Mouse (Mus musculus): ENCODE results near the gene Osbpl2. TPM values are rescaled to one million over a fixed set of nuclear protein-coding genes. Genes with fewer than 3 reads are reported as not detected.

Gene Osbpl2
- polyA plus RNA-seq, 1 experiment = 48.2 TPM

DNA sequence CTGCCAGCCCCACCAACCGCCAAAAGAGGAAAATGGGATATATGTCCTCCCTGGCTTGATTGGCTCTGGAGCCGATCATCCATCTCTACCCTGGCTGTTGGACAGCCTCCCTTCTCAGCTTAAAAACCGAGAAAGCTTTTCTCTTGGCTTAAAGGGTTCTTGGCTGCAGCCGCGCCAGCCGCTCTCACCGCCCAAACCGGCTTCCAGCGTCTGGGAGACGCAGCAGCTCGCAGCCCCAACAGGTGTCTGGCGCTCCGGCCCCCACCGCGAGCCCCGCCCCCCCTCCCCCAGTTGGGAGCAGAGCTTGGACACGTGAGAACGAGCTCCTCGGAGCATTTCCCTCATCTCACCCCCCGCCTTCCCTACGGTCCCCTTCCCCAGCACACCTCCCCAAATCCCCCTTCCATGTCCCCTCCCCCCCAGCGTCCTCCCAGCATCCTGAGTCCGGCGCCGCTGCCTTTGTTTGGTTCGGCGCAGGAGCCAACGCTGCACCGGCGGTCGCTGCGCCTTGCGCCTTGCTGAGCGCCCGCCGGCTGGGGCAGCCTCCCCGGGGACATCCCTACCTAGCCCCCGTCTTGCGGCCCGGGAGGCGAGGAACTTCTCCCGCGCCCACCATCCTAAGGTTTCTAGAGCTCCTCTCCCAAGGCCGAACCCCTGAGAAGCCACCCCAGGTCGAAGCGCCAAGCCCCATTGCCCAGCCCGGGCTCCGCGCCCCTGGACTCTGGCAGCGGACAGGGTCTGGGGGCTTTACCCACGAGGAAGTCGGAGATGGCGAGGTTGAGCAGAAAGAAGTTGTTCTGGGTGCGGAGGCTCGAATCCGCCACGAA, 15.7 kb upstream of the Osbpl2 start:
- Histone ChIP-seq H3K4me3 (ENCODE audit: insufficient read depth, low read length) (peak overlapping the region; percentile 74), H3K27ac (ENCODE audit: insufficient read depth, low read length) (peak overlapping the region; percentile 44), H3K4me1 (ENCODE audit: control insufficient read depth, insufficient read depth, low read length) (0 out of 2 replicates have a peak, but pooled peaks cover 2% of the 10 kb centered on the region)
- TF ChIP-seq POLR2A (IDR thresholded peaks at IDR 0.05; ENCODE audit: extremely low read depth, insufficient read depth, low read length) = no peak
- no peak for TF ChIP-seq CTCF (IDR thresholded peaks at IDR 0.05; ENCODE audit: extremely low read depth, insufficient read depth, low read length)

DNA sequence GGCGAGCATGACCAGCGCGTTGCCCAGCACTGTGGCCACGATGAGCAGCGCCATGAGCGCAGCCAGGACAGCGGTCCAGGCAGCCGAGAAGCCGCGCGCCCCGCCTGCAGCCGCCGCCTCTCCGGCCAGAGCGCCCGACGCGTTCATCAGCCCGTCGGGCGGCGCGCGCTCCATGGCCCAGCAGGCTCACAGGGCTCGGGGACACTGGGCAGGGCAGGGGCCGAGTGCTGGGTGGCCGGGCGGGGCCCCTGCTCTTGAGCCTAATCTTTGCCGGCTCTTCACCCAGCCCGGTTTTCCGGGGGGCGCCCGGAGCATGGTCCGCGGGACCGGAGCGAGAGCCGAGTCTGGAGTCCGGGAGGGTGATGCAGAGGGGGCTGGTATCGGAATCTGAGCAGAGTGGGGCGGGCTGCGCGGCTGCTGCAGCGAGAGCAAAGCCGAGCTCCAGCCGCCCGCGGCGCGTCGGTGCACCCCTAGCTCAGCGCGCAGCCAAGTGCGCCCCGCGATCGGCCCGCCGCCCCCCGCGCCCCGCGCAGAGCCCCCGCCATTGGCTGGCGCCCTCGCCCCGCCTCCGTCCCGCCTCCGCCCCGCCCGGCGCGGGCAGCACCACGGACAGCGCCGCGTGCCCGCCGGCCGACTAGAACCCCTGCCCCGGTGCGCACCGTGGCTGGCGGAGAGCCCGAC, 15.0 kb upstream of the Osbpl2 start, which contains the start of gene Hrh3:
Gene Hrh3 (minus strand): TSS at position 511 of the 681 bp plus-strand sequence.
- H3K27ac ChIP-seq (ENCODE audit: insufficient read depth, low read length) = peak within 1 kb of the TSS; percentile 79
- peak within 1 kb of the TSS; percentile 74 for H3K4me3 ChIP-seq (ENCODE audit: insufficient read depth, low read length)
- no peaks in the 10 kb centered on the region; the same call in 1 of the 2 replicates for H3K4me1 ChIP-seq (ENCODE audit: control insufficient read depth, insufficient read depth, low read length)
- TF ChIP-seq POLR2A (IDR thresholded peaks at IDR 0.05; ENCODE audit: extremely low read depth, insufficient read depth, low read length) (peak; percentile 34; the same call in 1 of the 2 replicates), CTCF (IDR thresholded peaks at IDR 0.05; ENCODE audit: extremely low read depth, insufficient read depth, low read length) (no peak)

DNA sequence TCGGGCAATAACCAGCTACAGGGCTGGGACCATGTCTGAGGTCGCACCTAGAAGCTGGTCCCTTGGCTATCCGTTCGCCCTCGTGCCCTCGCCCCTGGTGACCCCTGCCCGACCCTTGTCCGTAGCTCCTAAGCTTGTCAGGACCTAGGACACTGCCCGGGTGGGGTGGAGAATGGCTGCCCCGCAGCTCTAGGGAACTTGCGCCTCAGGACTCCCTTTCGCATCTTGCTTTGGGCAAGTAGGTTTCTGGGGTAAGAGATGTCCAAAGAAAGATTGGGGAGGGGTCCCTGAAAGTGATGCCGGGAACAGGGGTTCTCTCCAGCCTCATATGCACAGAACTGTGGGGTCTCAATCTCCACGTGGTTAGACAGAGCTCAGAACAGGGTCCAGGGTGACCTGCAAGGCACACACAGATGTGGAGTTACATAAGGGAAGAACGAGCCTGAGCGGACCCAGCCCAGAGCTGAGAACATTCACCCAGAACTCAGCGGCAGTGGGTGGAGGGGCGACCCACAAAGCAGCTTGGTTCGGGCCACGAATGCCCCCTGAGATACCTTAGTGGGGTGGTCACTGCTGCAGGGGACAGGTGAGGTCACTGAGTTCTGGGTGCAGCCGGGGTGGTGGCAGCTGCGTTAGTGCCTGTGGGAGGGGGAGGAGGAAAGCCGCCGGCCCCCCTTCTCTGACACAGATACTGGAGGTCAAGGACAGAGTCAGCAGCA, 14.3 kb upstream of the Osbpl2 start:
- peak overlapping the region; percentile 79 for H3K27ac ChIP-seq (ENCODE audit: insufficient read depth, low read length)
- no peaks in the 10 kb centered on the region; the same call in 1 of the 2 replicates for H3K4me1 ChIP-seq (ENCODE audit: control insufficient read depth, insufficient read depth, low read length)
- TF ChIP-seq CTCF (IDR thresholded peaks at IDR 0.05; ENCODE audit: extremely low read depth, insufficient read depth, low read length) = no peak
- no peak for TF ChIP-seq POLR2A (IDR thresholded peaks at IDR 0.05; ENCODE audit: extremely low read depth, insufficient read depth, low read length)
- H3K4me3 ChIP-seq (ENCODE audit: insufficient read depth, low read length) = peak overlapping the region; percentile 74

DNA sequence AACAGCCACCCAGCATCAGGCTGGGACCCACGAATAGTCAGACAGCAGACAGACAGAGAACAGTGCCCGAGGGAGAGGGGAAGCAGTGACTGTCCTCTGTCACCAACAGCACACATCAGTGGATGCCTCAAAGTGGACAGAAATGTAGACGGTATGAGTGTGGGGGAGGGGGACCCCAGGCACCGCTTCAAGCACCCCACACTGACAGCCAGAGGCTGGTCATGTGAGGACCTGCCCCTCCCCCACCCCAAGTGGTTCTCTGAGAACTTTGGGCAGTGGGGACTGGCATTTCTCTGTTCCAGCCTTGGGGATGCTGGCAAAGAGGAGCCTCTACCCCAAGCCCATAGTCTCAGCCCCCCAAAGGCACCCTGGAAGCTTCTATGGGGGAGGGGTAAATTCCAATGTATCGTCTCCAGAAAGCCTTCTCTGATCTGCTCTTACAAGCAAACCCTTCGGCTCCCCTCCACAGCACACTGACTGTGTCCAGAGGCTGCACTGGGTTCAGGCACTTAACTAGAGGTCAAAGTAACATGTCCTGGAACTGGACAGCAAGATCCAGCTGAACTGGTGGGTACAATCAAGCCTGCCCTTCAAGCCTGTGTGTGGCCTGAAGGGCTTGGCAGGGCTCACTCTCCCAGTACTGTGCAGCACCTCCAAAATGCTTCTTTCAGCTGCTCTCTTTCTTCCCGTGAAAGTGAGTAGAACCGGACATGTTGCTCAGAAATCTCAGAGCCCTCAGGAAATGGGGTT, 13.5 kb upstream of the Osbpl2 start:
- no peak overlapping the region for H3K27ac ChIP-seq (ENCODE audit: insufficient read depth, low read length)
- no peak overlapping the region; the same call in 1 of the 2 replicates for H3K4me3 ChIP-seq (ENCODE audit: insufficient read depth, low read length)
- no peaks in the 10 kb centered on the region; the same call in 1 of the 2 replicates for H3K4me1 ChIP-seq (ENCODE audit: control insufficient read depth, insufficient read depth, low read length)

DNA sequence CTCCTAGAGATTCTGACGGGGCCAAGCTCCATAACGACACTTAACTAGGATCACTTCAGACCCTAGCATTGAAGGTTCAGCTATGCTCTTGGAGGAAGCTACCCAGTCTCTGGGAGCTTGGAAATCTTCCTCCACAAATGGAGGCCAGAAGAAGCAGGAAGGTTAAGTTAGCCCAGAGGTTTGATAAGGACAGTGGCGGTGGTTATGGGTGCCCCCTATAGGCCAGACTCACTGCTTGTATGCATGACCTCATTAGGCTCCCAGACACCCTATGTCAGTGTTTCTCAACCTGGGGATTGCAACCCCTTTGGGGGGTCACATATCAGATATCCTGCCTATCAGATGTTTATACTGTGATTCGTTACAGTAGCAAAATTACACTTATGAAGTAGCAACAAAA, 12.0 kb upstream of the Osbpl2 start:
- no peak overlapping the region for H3K27ac ChIP-seq (ENCODE audit: insufficient read depth, low read length)
- H3K4me3 ChIP-seq (ENCODE audit: insufficient read depth, low read length) = no peak overlapping the region
- H3K4me1 ChIP-seq (ENCODE audit: control insufficient read depth, insufficient read depth, low read length) = no peaks in the 10 kb centered on the region; the same call in 1 of the 2 replicates
- TF ChIP-seq POLR2A (IDR thresholded peaks at IDR 0.05; ENCODE audit: extremely low read depth, insufficient read depth, low read length) (no peak), CTCF (IDR thresholded peaks at IDR 0.05; ENCODE audit: extremely low read depth, insufficient read depth, low read length) (0 out of 2 replicates have a peak, but pooled peaks have one; percentile 14)

More for the DNA sequence above, 13.5 kb upstream of the Osbpl2 start:
- TF ChIP-seq POLR2A (IDR thresholded peaks at IDR 0.05; ENCODE audit: extremely low read depth, insufficient read depth, low read length) (0 out of 2 replicates have a peak, but pooled peaks have one; percentile 7), CTCF (IDR thresholded peaks at IDR 0.05; ENCODE audit: extremely low read depth, insufficient read depth, low read length) (no peak)

DNA sequence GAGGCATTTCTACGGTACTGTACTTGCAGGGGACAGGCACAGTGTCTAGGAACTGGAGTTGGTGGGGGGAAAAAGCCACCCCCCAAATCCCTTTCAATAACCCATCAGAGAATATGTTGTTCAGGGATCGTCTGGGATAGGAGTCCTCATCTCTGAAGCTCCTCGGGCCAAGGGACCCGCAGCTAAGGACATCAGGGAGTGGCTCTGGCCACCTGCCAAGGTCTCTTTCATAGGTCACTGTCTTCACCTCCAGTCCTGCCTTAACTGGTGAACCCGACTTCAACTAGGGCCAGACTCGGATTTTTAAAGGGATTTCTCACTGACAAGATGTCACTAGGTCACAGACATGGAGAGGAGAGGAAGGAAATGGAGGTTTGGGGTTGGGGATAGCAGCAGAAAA, 10.8 kb upstream of the Osbpl2 start:
- no peaks in the 10 kb centered on the region; the same call in 1 of the 2 replicates for H3K4me1 ChIP-seq (ENCODE audit: control insufficient read depth, insufficient read depth, low read length)
- TF ChIP-seq POLR2A (IDR thresholded peaks at IDR 0.05; ENCODE audit: extremely low read depth, insufficient read depth, low read length) (no peak), CTCF (IDR thresholded peaks at IDR 0.05; ENCODE audit: extremely low read depth, insufficient read depth, low read length) (no peak)
- no peak overlapping the region for H3K4me3 ChIP-seq (ENCODE audit: insufficient read depth, low read length)
- H3K27ac ChIP-seq (ENCODE audit: insufficient read depth, low read length) = no peak overlapping the region

DNA sequence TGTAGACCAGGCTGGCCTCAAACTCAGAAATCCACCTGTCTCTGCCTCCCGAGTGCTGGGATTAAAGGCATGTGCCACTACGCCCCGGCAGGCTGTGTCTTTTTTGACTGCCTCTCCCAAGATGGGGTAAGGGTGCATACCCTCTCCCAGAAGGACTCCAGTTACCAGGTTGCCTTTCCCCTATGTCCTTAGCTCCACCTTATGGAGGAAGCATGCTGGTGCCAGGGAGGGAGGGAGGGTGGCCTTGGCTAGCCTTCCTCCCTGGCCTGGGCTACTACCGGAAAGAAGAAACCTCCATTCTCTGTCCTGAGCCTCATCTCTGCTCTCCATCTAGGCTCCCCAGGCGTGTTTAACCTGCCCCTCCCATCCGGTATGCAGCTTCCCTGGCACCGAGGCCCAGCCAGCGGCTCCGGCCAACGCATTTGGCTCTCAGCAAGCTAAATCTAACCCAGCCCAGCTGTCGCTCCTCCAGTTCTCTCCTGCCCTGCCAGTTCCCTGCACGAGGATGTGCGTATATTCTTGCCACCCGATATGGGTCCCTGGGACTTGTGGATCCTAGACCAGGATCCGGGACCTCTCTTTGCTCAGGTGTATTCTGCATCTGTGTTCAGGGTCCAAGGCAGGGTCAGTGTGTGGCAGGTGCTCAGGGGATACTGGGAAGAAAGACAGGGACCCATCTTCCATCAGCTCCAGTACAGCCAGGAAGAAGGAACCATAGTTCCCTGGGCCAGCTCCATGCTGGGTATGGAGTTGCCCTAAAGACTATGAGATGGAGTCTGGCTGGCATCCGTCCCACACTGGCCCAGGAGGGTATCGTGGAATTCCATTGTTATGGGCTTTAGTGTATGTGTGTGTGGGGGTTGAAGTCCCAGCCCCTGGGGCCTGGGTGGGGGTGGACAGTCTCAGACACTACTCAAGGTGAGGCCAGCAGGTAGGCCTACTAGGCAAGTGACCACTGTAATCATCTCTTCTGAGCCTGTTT, 4.9 kb upstream of the Osbpl2 start:
- TF ChIP-seq CTCF (IDR thresholded peaks at IDR 0.05; ENCODE audit: extremely low read depth, insufficient read depth, low read length) (0 out of 2 replicates have a peak, but pooled peaks have one; percentile 9), POLR2A (IDR thresholded peaks at IDR 0.05; ENCODE audit: extremely low read depth, insufficient read depth, low read length) (no peak)
- no peak overlapping the region for H3K27ac ChIP-seq (ENCODE audit: insufficient read depth, low read length)
- H3K4me3 ChIP-seq (ENCODE audit: insufficient read depth, low read length) = no peak overlapping the region
- H3K4me1 ChIP-seq (ENCODE audit: control insufficient read depth, insufficient read depth, low read length) = peaks cover 15% of the 10 kb centered on the region

DNA sequence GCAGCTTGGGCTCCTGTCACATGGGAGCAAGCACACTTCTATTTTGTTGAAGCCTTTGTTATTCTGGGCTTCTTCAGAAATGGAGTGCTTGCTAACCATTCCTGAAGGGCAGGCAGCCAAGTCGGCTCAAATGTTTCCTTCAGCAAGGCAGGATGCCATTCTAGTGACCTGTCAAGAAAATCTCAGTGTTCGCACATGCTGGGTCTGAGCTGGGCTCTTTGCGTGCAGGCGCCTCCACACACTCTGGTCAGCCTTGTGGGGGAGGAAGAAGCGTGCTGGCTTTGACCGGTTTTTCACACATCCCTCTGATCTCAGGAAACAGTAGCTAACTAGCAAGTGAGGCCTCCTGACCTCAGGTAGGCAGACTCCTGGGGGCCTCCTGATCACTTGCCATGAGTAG, 3.8 kb upstream of the Osbpl2 start:
- peaks cover 20% of the 10 kb centered on the region for H3K4me1 ChIP-seq (ENCODE audit: control insufficient read depth, insufficient read depth, low read length)
- TF ChIP-seq CTCF (IDR thresholded peaks at IDR 0.05; ENCODE audit: extremely low read depth, insufficient read depth, low read length) (no peak), POLR2A (IDR thresholded peaks at IDR 0.05; ENCODE audit: extremely low read depth, insufficient read depth, low read length) (no peak)
- H3K4me3 ChIP-seq (ENCODE audit: insufficient read depth, low read length) = no peak overlapping the region
- H3K27ac ChIP-seq (ENCODE audit: insufficient read depth, low read length) = 0 out of 2 replicates have a peak overlapping the region, but pooled peaks have one; percentile 16

Measured in cortical plate, adult 2 months (tissue).